Mouse (Mus musculus): Measurements from ENCODE around the gene Sypl2. TPM values are rescaled to one million over a fixed set of nuclear protein-coding genes. Genes with fewer than 3 reads are reported as not detected.

Gene Sypl2
- polyA plus RNA-seq, 1 experiment = 0.28 TPM

- TF ChIP-seq MYOD1 (IDR thresholded peaks at IDR 0.05; ENCODE audit: control insufficient read depth in 1 of 3, insufficient read length in 2 of 3, low read depth in 2 of 3) (no peak), TCF12 (IDR thresholded peaks at IDR 0.05; ENCODE audit: insufficient read depth, poor library complexity, severe bottlenecking) (no peak), USF1 (IDR thresholded peaks at IDR 0.05; ENCODE audit: low read depth) (no peak), SRF (IDR thresholded peaks at IDR 0.05; ENCODE audit: control insufficient read depth, insufficient read length, low read depth) (no peak), TCF3 (IDR thresholded peaks at IDR 0.05; ENCODE audit: insufficient read length, low read depth) (no peak), CEBPB (IDR thresholded peaks at IDR 0.05; ENCODE audit: insufficient read depth, poor library complexity, severe bottlenecking) (no peak), REST (IDR thresholded peaks at IDR 0.05; ENCODE audit: insufficient read depth, insufficient read length) (no peak)
- Histone ChIP-seq H3K27me3 (ENCODE audit: control insufficient read depth, insufficient read depth, insufficient read length) (no peaks in the 10 kb centered on the region), H3ac (ENCODE audit: control insufficient read depth, insufficient read length) (no peak overlapping the region), H3K4me2 (ENCODE audit: low read depth) (no peak overlapping the region), H3K36me3 (ENCODE audit: control insufficient read depth, insufficient read depth) (peaks cover 11% of the 10 kb centered on the region), H3K4me3 (no peak overlapping the region), H3K79me2 (ENCODE audit: control insufficient read depth, insufficient read depth) (no peaks in the 10 kb centered on the region)
Measured at GRCm38 (mm10) chr3:108202506-108202905, 23.9 kb downstream of the Sypl2 start.

DNA sequence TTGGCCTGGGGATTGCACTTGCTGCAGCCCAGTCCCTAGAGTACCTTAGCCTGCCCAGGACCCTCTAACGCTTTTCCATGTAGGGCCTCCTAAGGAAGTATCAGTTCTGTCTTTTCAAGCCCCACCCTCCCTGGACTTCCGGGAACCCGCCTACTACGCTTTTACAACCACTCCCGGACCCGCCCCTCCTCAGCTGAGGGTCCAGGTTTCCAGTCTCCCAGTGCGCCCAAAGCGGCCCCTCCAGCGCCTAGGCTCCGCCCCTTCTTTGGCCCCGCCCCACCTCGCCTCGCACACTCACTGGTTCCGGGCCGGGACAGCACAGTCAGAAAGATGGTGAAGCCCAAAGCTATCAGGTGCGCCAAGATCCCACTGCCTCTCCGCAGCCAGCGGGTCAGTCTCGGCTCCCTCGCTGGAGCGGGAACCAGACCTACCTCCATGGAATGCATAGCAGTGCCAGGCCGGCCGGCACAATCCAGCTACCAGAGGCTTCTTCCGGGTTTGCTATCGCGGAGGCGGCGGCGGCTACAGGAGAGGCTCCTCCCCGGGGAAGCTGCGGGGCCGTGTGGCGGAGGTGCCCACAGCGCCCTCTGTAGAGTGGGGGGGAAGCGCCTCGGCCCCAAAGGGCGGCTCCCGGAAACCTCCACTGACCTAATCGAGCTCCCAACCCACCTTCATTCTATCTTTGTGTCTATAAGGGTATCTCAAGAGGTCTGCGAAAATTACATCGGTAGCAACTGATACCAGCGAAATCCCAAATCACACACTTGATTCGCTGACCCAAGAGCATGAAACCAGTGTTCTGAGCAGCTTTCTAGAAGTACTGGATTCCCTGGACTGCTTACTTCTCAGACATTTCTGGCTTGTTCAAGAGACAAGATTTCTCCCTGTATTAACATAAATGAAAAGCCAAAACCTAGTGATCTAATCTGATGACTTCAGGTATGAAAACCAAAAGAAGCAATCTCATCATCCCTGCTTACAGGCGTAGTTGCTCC lies 25.8 kb downstream of the Sypl2 start, which contains the start of gene Cyb561d1:
Gene Cyb561d1, minus strand, starts transcription at position 884 of the 995 bp plus-strand sequence.
- Histone ChIP-seq H3ac (ENCODE audit: control insufficient read depth, insufficient read length) (peak within 1 kb of the TSS; percentile 10), H3K4me2 (ENCODE audit: low read depth) (peak within 1 kb of the TSS; percentile 89), H3K36me3 (ENCODE audit: control insufficient read depth, insufficient read depth) (peaks cover 5% of the 10 kb centered on the region), H3K4me3 (peak within 1 kb of the TSS; percentile 73), H3K27me3 (ENCODE audit: control insufficient read depth, insufficient read depth, insufficient read length) (no peaks in the 10 kb centered on the region), H3K79me2 (ENCODE audit: control insufficient read depth, insufficient read depth) (no peaks in the 10 kb centered on the region)
- peak; percentile 52 for TF ChIP-seq SRF (IDR thresholded peaks at IDR 0.05; ENCODE audit: control insufficient read depth, insufficient read length, low read depth)
- no peak for TF ChIP-seq MYOD1 (IDR thresholded peaks at IDR 0.05; ENCODE audit: control insufficient read depth in 1 of 3, insufficient read length in 2 of 3, low read depth in 2 of 3)
- peak; percentile 85 for TF ChIP-seq POLR2AphosphoS2 (IDR thresholded peaks at IDR 0.05; ENCODE audit: insufficient read length, low read depth)
- no peak for TF ChIP-seq TCF3 (IDR thresholded peaks at IDR 0.05; ENCODE audit: insufficient read length, low read depth)
- TF ChIP-seq POLR2A (IDR thresholded peaks at IDR 0.05; ENCODE audit: insufficient read length, low read depth) = peak; percentile 70

GRCm38 (mm10) chr3:108199231-108199630 lies 27.2 kb downstream of the Sypl2 start:
- Histone ChIP-seq H3K36me3 (ENCODE audit: control insufficient read depth, insufficient read depth) (no peaks in the 10 kb centered on the region), H3ac (ENCODE audit: control insufficient read depth, insufficient read length) (no peak overlapping the region), H3K4me2 (ENCODE audit: low read depth) (peak overlapping the region; percentile 89), H3K79me2 (ENCODE audit: control insufficient read depth, insufficient read depth) (no peaks in the 10 kb centered on the region), H3K4me3 (no peak overlapping the region), H3K27me3 (ENCODE audit: control insufficient read depth, insufficient read depth, insufficient read length) (no peaks in the 10 kb centered on the region)
- TF ChIP-seq TCF12 (IDR thresholded peaks at IDR 0.05; ENCODE audit: insufficient read depth, poor library complexity, severe bottlenecking) = no peak
- no peak for TF ChIP-seq REST (IDR thresholded peaks at IDR 0.05; ENCODE audit: insufficient read depth, insufficient read length)
- no peak for TF ChIP-seq POLR2AphosphoS2 (IDR thresholded peaks at IDR 0.05; ENCODE audit: insufficient read length, low read depth)
- no peak for TF ChIP-seq MAX (IDR thresholded peaks at IDR 0.05; ENCODE audit: low read depth)
- no peak for TF ChIP-seq SRF (IDR thresholded peaks at IDR 0.05; ENCODE audit: control insufficient read depth, insufficient read length, low read depth)
- TF ChIP-seq E2F4 (IDR thresholded peaks at IDR 0.05; ENCODE audit: insufficient read depth) = no peak
- no peak for TF ChIP-seq TCF3 (IDR thresholded peaks at IDR 0.05; ENCODE audit: insufficient read length, low read depth)
- no peak for TF ChIP-seq USF1 (IDR thresholded peaks at IDR 0.05; ENCODE audit: low read depth)

- Histone ChIP-seq H3ac (ENCODE audit: control insufficient read depth, insufficient read length) (no peak overlapping the region), H3K4me2 (ENCODE audit: low read depth) (no peak overlapping the region), H3K79me2 (ENCODE audit: control insufficient read depth, insufficient read depth) (no peaks in the 10 kb centered on the region), H3K36me3 (ENCODE audit: control insufficient read depth, insufficient read depth) (no peaks in the 10 kb centered on the region), H3K4me3 (no peak overlapping the region), H3K27me3 (ENCODE audit: control insufficient read depth, insufficient read depth, insufficient read length) (no peaks in the 10 kb centered on the region)
- TF ChIP-seq MAX (IDR thresholded peaks at IDR 0.05; ENCODE audit: low read depth) (no peak), MYOD1 (IDR thresholded peaks at IDR 0.05; ENCODE audit: control insufficient read depth in 1 of 3, insufficient read length in 2 of 3, low read depth in 2 of 3) (peak in 2 of 3 experiments; percentile 11 to 53), POLR2AphosphoS2 (IDR thresholded peaks at IDR 0.05; ENCODE audit: insufficient read length, low read depth) (no peak), MYOG (IDR thresholded peaks at IDR 0.05; ENCODE audit: control insufficient read depth in 1 of 3, insufficient read depth in 1 of 3, insufficient read length in 2 of 3, low read depth in 2 of 3) (no peak), E2F4 (IDR thresholded peaks at IDR 0.05; ENCODE audit: insufficient read depth) (no peak)
Measured at GRCm38 (mm10) chr3:108197066-108197497, 29.4 kb downstream of the Sypl2 start.

GRCm38 (mm10) chr3:108195941-108196590 lies 30.4 kb downstream of the Sypl2 start:
- Histone ChIP-seq H3ac (ENCODE audit: control insufficient read depth, insufficient read length) (no peak overlapping the region), H3K4me2 (ENCODE audit: low read depth) (no peak overlapping the region), H3K4me3 (no peak overlapping the region), H3K36me3 (ENCODE audit: control insufficient read depth, insufficient read depth) (no peaks in the 10 kb centered on the region), H3K79me2 (ENCODE audit: control insufficient read depth, insufficient read depth) (no peaks in the 10 kb centered on the region), H3K27me3 (ENCODE audit: control insufficient read depth, insufficient read depth, insufficient read length) (no peaks in the 10 kb centered on the region)
- TF ChIP-seq TCF3 (IDR thresholded peaks at IDR 0.05; ENCODE audit: insufficient read length, low read depth) (no peak), MYOG (IDR thresholded peaks at IDR 0.05; ENCODE audit: control insufficient read depth in 1 of 3, insufficient read depth in 1 of 3, insufficient read length in 2 of 3, low read depth in 2 of 3) (no peak), SRF (IDR thresholded peaks at IDR 0.05; ENCODE audit: control insufficient read depth, insufficient read length, low read depth) (no peak), E2F4 (IDR thresholded peaks at IDR 0.05; ENCODE audit: insufficient read depth) (no peak), POLR2AphosphoS2 (IDR thresholded peaks at IDR 0.05; ENCODE audit: insufficient read length, low read depth) (no peak), USF1 (IDR thresholded peaks at IDR 0.05; ENCODE audit: low read depth) (no peak), MAX (IDR thresholded peaks at IDR 0.05; ENCODE audit: low read depth) (no peak), REST (IDR thresholded peaks at IDR 0.05; ENCODE audit: insufficient read depth, insufficient read length) (no peak), POLR2A (IDR thresholded peaks at IDR 0.05; ENCODE audit: insufficient read length, low read depth) (no peak), CEBPB (IDR thresholded peaks at IDR 0.05; ENCODE audit: insufficient read depth, poor library complexity, severe bottlenecking) (no peak), TCF12 (IDR thresholded peaks at IDR 0.05; ENCODE audit: insufficient read depth, poor library complexity, severe bottlenecking) (no peak), MYOD1 (IDR thresholded peaks at IDR 0.05; ENCODE audit: control insufficient read depth in 1 of 3, insufficient read length in 2 of 3, low read depth in 2 of 3) (no peak)
